Mouse (Mus musculus) thymus, postnatal 10 days (tissue): Measurements from ENCODE around the gene Sptbn1.
"Not testable (repeated sequence)": the region's sequence is repeated elsewhere in the genome, so short reads cannot be mapped to it uniquely, and the experiment has no call there.

ENCODE experiments used
- DNase-seq, 2 experiments: peaks; one replicate each; pipeline ENCODE4 v3.0.0; 2021; ENCODE audit warnings: low spot score in 2 of 2

Gene Sptbn1

GRCm38 (mm10) chr11:30256491-30256890 is 11.5 kb downstream of the Sptbn1 start:
- DNase-seq: no peak

GRCm38 (mm10) chr11:30255211-30255610 is 12.8 kb downstream of the Sptbn1 start:
- DNase-seq: not testable (repeated sequence)

GRCm38 (mm10) chr11:30251294-30251904 is 16.6 kb downstream of the Sptbn1 start:
- DNase-seq: no peak

- no peak for DNase-seq
Observed at GRCm38 (mm10) chr11:30249452-30250016, 18.4 kb downstream of the Sptbn1 start.

GRCm38 (mm10) chr11:30247106-30247505 is 20.9 kb downstream of the Sptbn1 start:
- no peak for DNase-seq

- no peak for DNase-seq
Observed at GRCm38 (mm10) chr11:30246161-30246560, 21.8 kb downstream of the Sptbn1 start.

GRCm38 (mm10) chr11:30244172-30244571 is 23.8 kb downstream of the Sptbn1 start:
- DNase-seq: no peak

GRCm38 (mm10) chr11:30243591-30243990 is 24.4 kb downstream of the Sptbn1 start:
- DNase-seq: no peak

GRCm38 (mm10) chr11:30240861-30241260 is 27.1 kb downstream of the Sptbn1 start:
- DNase-seq: no peak

- DNase-seq: peak in 1 of 2 experiments; percentile 13
Observed at GRCm38 (mm10) chr11:30237960-30238359, 30.0 kb downstream of the Sptbn1 start.

- no peak for DNase-seq
Observed at GRCm38 (mm10) chr11:30236681-30237242, 31.2 kb downstream of the Sptbn1 start.

- DNase-seq: no peak
Observed at GRCm38 (mm10) chr11:30235666-30236065, 32.3 kb downstream of the Sptbn1 start.

- no peak for DNase-seq
Observed at GRCm38 (mm10) chr11:30235218-30235617, 32.8 kb downstream of the Sptbn1 start.

- no peak for DNase-seq
Observed at GRCm38 (mm10) chr11:30233946-30234345, 34.0 kb downstream of the Sptbn1 start.

- no peak for DNase-seq
Observed at GRCm38 (mm10) chr11:30232082-30232481, 35.9 kb downstream of the Sptbn1 start.

GRCm38 (mm10) chr11:30231336-30231735 is 36.6 kb downstream of the Sptbn1 start:
- DNase-seq: no peak

- DNase-seq: no peak
Observed at GRCm38 (mm10) chr11:30230330-30230771, 37.6 kb downstream of the Sptbn1 start.

- DNase-seq: no peak
Observed at GRCm38 (mm10) chr11:30226756-30227155, 41.2 kb downstream of the Sptbn1 start.

- DNase-seq: no peak
Observed at GRCm38 (mm10) chr11:30224599-30224998, 43.4 kb downstream of the Sptbn1 start.

GRCm38 (mm10) chr11:30222636-30223035 is 45.3 kb downstream of the Sptbn1 start:
- peak; percentile 17 to 68 for DNase-seq

GRCm38 (mm10) chr11:30221043-30221442 is 46.9 kb downstream of the Sptbn1 start:
- no peak for DNase-seq

- DNase-seq: no peak
Observed at GRCm38 (mm10) chr11:30218386-30218785, 49.6 kb downstream of the Sptbn1 start.

- no peak for DNase-seq
Observed at GRCm38 (mm10) chr11:30217496-30217895, 50.5 kb downstream of the Sptbn1 start.
